Mouse (Mus musculus) forebrain, embryonic 11.5 days (tissue): ENCODE data around the gene Zfp830. TPM values are rescaled to one million over a fixed set of nuclear protein-coding genes. Genes with fewer than 3 reads are reported as not detected.

ENCODE experiments used
- ATAC-seq: fragments of 200-750 bp; cut with Nextera tagmentation; replicated peaks from 2 replicates; pipeline ENCODE4 v1.8.0; 2017; ENCODE audit warnings: moderate TSS enrichment; ENCODE audit not compliant: low FRiP score
- DNase-seq: peaks from one replicate; pipeline ENCODE4 v3.0.0-alpha.2; 2017; ENCODE audit warnings: low spot score
- H3K27ac ChIP-seq: fragments of 300-500 bp; sonication (generic); 2 replicates; pipeline ENCODE4 v1.5.1; 2014; ENCODE audit warnings: low read depth, low read length
- H3K27me3 ChIP-seq: fragments of 300-500 bp; sonication (generic); 2 replicates; pipeline ENCODE4 v1.6.1; 2014; ENCODE audit warnings: mild to moderate bottlenecking, low read length, mixed read lengths; ENCODE audit not compliant: control insufficient read depth, insufficient read depth
- H3K36me3 ChIP-seq: fragments of 300-500 bp; sonication (generic); 2 replicates; pipeline ENCODE4 v1.6.1; 2014; ENCODE audit warnings: mild to moderate bottlenecking, low read length, moderate library complexity, mixed read lengths; ENCODE audit not compliant: control insufficient read depth, insufficient read depth
- H3K4me1 ChIP-seq: fragments of 300-500 bp; sonication (generic); replicated peaks from 2 replicates; pipeline ENCODE4 v1.6.1; 2014; ENCODE audit warnings: low read length, mixed read lengths; ENCODE audit not compliant: control insufficient read depth, insufficient read depth
- H3K4me2 ChIP-seq: fragments of 300-500 bp; sonication (generic); 2 replicates; pipeline ENCODE4 v1.6.1; 2014; ENCODE audit warnings: low read depth, mild to moderate bottlenecking, low read length, moderate library complexity, mixed read lengths; ENCODE audit not compliant: severe bottlenecking
- H3K4me3 ChIP-seq: fragments of 300-500 bp; sonication (generic); 2 replicates; pipeline ENCODE4 v1.5.1; 2014; ENCODE audit warnings: low read depth, low read length
- H3K9ac ChIP-seq: fragments of 300-500 bp; sonication (generic); 2 replicates; pipeline ENCODE4 v1.6.1; 2014; ENCODE audit warnings: low read length
- H3K9me3 ChIP-seq: fragments of 300-500 bp; sonication (generic); 2 replicates; pipeline ENCODE4 v1.6.1; 2016; ENCODE audit warnings: low read length, mixed read lengths; ENCODE audit not compliant: control insufficient read depth
- WGBS: fragments of 180-500 bp; shearing (Covaris S2); extraction: QIAGEN DNeasy Blood & Tissue Kit; methylation state at CpG from one replicate; pipeline ENCODE4 v1.1.7; 2014; 5-methylcytosine and 5-hydroxymethylcytosine counted together
- polyA plus RNA-seq: library from polyadenylated mRNA; unstranded; fragments of >200 nt; fragmentation: Nextera tagmentation; extraction: Ambion mirVana; gene quantifications from 2 replicates; pipeline ENCODE4 v1.2.1, GENCODE M21; 2014

Zfp830 gene
- 36.3 and 38.6 TPM in 2 replicates for polyA plus RNA-seq

- H3K27ac ChIP-seq, result peak within 1 kb of the TSS; percentile 82
- no peaks in the 10 kb centered on the region for H3K36me3 ChIP-seq
- peak within 1 kb of the TSS; percentile 87 for H3K4me2 ChIP-seq
- WGBS, result under 1% methylated on average over 44 of the region's 44 CpGs
- H3K27me3 ChIP-seq, result no peaks in the 10 kb centered on the region
- ATAC-seq, result peak; percentile 99
- H3K4me3 ChIP-seq, result peak within 1 kb of the TSS; percentile 99
- no peaks in the 10 kb centered on the region for H3K9me3 ChIP-seq
- peaks cover 6% of the 10 kb centered on the region for H3K4me1 ChIP-seq
- peak; percentile 92 for DNase-seq
- H3K9ac ChIP-seq, result peak within 1 kb of the TSS; percentile 87
These were observed at the start of gene Zfp830, which contains the start of gene Cct6b for GRCm38 (mm10) chr11:82763742-82764437. Gene Zfp830, plus strand, starts transcription at chr11:82764345. Gene Cct6b, minus strand, starts transcription at chr11:82764321.

DNA sequence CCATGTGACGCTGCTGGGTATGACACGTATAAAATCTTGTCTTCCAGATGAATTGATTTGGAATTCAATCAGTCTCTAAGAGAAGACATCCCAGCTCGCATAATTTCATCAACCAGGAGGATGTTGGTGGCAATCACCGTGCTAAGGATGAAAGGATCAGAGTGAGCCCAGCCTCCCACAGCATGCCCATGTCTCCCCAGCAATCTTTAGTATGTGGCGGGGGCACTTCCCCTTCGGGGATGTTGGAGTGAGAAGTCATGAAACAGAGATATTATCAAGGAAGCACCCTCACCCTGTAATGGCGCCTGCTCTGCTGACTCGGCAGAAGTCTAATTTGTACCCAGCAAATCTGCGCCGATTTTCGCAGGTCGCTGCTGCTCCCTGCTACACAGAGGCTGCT, 44.9 kb upstream of the Zfp830 start:
- no peak overlapping the region for H3K9ac ChIP-seq
- no peaks in the 10 kb centered on the region for H3K9me3 ChIP-seq
- H3K4me3 ChIP-seq, result no peak overlapping the region
- H3K27me3 ChIP-seq, result no peaks in the 10 kb centered on the region
- no peaks in the 10 kb centered on the region for H3K4me1 ChIP-seq
- H3K27ac ChIP-seq, result no peak overlapping the region
- no peak for DNase-seq
- no peak for ATAC-seq
- 95% methylated on average over 12 of the region's 12 CpGs for WGBS
- no peaks in the 10 kb centered on the region for H3K36me3 ChIP-seq
- H3K4me2 ChIP-seq, result no peak overlapping the region

DNA sequence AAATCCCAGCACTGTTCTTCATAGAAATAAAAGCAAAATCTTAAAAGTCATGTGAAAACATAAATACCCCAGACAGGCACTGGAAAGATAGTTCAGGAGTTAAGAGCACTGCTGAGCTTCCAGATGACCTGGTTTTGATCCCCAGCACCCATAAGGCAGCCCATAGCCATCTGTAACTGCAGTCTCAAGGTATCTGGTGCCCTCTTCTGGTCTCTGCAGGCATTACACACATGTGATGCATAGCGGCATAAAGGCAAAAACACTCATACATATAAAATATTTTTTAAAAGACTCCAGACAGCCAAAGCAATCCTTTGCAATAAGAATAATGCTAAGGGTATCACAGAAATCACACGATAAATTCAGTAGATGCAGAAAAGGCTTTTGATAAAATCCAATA, 37.3 kb upstream of the Zfp830 start:
- H3K27me3 ChIP-seq, result no peaks in the 10 kb centered on the region
- H3K4me2 ChIP-seq, result no peak overlapping the region
- no peaks in the 10 kb centered on the region for H3K4me1 ChIP-seq
- DNase-seq, result no peak
- H3K9ac ChIP-seq, result no peak overlapping the region
- no peak for ATAC-seq
- WGBS, result 88% methylated on average over 2 of the region's 2 CpGs
- H3K36me3 ChIP-seq, result no peaks in the 10 kb centered on the region
- no peak overlapping the region for H3K4me3 ChIP-seq
- no peak overlapping the region for H3K27ac ChIP-seq
- H3K9me3 ChIP-seq, result no peaks in the 10 kb centered on the region

DNA sequence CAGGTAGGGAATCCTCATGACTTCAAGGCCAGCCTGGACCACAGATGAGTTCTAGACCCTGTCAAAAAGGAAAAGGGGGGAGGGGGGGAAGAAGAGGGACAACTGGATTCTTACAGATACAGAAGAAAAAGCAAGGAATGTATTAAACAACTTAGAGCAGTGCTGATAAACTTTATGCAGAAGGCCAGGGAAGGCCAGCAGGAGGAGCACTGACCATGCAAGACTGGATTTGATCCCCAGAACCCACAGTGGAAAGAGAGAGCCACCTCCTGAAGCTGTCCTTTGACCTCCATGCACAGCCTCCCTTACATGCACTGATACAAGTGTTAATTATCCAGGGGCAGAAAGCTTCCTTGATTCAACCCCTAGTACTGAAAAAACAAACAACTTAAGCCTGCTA, 29.9 kb upstream of the Zfp830 start:
- no peak for ATAC-seq
- no peak overlapping the region for H3K4me2 ChIP-seq

DNA sequence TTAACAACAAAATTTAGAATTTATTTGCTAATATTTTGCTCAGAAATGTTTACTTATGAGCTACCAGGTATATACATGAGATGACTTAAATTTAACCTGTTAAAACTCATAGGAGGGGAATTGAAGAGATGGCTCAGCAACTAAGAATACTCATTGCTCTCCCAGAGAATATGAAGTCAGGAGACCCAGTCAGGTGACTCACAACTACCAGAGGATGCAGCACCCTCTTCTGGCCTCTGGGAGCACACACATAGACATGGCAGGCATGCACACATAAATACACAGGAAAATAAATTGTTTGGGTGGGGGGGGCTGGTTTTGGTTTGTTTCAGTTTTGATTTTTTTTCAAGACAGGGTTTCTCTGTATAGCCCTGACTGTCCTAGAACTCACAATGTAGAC, 25.1 kb upstream of the Zfp830 start:
- Histone ChIP-seq H3K9me3 (no peaks in the 10 kb centered on the region), H3K27ac (no peak overlapping the region), H3K36me3 (no peaks in the 10 kb centered on the region), H3K4me1 (no peaks in the 10 kb centered on the region), H3K27me3 (no peaks in the 10 kb centered on the region), H3K9ac (no peak overlapping the region), H3K4me2 (no peak overlapping the region), H3K4me3 (no peak overlapping the region)
- DNase-seq (no peak), ATAC-seq (no peak)

More for the DNA sequence above, 29.9 kb upstream of the Zfp830 start:
- no peak for DNase-seq
- no peaks in the 10 kb centered on the region for H3K4me1 ChIP-seq
- H3K4me3 ChIP-seq, result no peak overlapping the region
- H3K9me3 ChIP-seq, result no peaks in the 10 kb centered on the region
- no peaks in the 10 kb centered on the region for H3K36me3 ChIP-seq
- no peak overlapping the region for H3K9ac ChIP-seq
- H3K27ac ChIP-seq, result no peak overlapping the region
- H3K27me3 ChIP-seq, result no peaks in the 10 kb centered on the region

- 34% methylated on average over 6 of the region's 6 CpGs for WGBS
- H3K9ac ChIP-seq, result no peak overlapping the region
- no peaks in the 10 kb centered on the region for H3K9me3 ChIP-seq
- no peaks in the 10 kb centered on the region for H3K36me3 ChIP-seq
- no peak overlapping the region for H3K4me2 ChIP-seq
- DNase-seq, result peak; percentile 59
- H3K4me1 ChIP-seq, result no peaks in the 10 kb centered on the region
- no peak overlapping the region for H3K4me3 ChIP-seq
- no peak overlapping the region for H3K27ac ChIP-seq
- H3K27me3 ChIP-seq, result no peaks in the 10 kb centered on the region
- ATAC-seq, result no peak
These were observed 18.0 kb upstream of the Zfp830 start for GRCm38 (mm10) chr11:82746138-82746537.

DNA sequence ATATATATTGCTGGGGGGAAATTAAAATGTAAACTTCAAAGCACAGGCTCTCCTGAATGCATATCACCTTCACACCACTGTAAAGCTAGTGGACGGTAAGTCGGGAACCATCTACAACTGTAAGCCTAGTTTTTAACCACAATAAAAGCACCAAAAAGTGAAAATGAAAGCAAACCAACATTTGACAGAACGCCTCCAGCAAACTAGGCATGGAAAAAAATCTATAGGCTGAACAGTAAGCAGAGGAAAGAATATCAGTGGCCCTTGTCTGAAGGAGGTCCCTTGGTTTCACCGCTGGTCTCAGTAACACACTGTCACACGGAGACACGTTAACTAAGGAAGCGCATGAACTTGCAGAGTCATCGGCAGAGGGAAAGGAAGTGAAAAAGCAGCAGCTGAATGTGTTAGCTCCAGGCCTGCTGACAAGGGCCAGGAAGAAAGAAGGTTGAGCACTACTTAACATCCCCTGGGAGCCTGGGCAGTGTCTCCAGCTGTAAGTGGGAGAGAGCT, 17.2 kb upstream of the Zfp830 start:
- H3K36me3 ChIP-seq, result no peaks in the 10 kb centered on the region
- H3K4me3 ChIP-seq, result no peak overlapping the region
- H3K4me1 ChIP-seq, result no peaks in the 10 kb centered on the region
- WGBS, result 85% methylated on average over 8 of the region's 8 CpGs
- ATAC-seq, result no peak
- H3K9ac ChIP-seq, result no peak overlapping the region
- H3K4me2 ChIP-seq, result no peak overlapping the region
- no peaks in the 10 kb centered on the region for H3K9me3 ChIP-seq
- H3K27ac ChIP-seq, result no peak overlapping the region
- DNase-seq, result no peak
- H3K27me3 ChIP-seq, result no peaks in the 10 kb centered on the region

- Histone ChIP-seq H3K4me3 (no peak overlapping the region), H3K4me1 (no peaks in the 10 kb centered on the region), H3K27me3 (no peaks in the 10 kb centered on the region), H3K36me3 (no peaks in the 10 kb centered on the region), H3K9ac (no peak overlapping the region), H3K9me3 (no peaks in the 10 kb centered on the region), H3K27ac (no peak overlapping the region), H3K4me2 (no peak overlapping the region)
- no peak for ATAC-seq
- 67% methylated on average over 6 of the region's 6 CpGs for WGBS
- DNase-seq, result no peak
These were observed 11.6 kb upstream of the Zfp830 start for GRCm38 (mm10) chr11:82752349-82753115.
